Mouse (Mus musculus): ENCODE results near the gene Nes.

Nes gene

DNA sequence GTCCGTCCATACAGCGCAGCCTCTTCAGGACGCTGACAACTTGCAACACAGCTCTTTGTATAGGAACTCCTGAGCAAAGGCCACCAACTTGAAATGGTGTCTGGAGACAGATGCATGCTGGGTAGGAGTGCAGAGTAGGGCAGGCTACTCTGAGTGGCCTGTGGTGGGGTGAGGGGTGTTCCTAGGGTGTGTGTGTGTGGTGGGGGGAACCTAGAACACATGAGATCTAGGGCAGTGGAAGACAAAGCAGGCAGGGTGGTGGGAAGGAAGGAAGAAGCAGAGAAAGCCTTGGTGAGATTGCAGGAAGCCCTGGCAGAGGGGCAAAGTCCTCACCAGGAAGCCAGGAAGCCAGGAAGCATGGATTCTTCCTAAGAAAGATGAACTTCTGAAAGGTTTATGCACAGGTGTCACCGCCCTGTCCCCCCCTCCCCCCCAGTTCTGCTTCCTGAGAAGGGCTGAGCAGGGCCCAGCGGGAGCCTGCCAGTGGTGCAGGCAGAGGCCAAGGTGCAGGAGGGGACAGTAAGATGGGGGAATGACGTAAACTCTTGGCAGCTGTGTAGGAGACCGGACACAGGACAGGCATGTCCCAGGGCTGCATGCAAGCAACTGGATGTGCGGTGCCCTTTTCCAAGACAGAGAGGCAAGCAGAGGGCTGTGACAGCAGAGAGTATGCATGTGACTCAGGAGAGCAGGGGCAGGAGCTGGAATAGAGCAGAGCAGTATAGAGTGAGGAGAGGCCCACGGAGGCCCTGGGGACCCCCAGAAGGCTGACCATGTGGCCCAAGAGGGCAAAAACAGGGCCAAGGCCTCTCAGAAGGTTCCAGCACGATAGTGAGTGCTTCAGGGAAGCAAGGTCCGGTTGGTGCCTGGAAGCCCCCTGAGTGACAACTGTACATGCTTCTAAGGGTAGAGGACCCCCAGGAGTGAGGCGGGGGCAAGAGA, 11.3 kb downstream of the Nes start:
- no peak for DNase-seq (ENCODE audit: low read depth in 2 of 2, low spot score in 2 of 2)

GRCm38 (mm10) chr3:87982836-87983601, 12.1 kb downstream of the Nes start:
- DNase-seq (ENCODE audit: low read depth in 2 of 2, low spot score in 2 of 2): no peak

- DNase-seq (ENCODE audit: low read depth in 2 of 2, low spot score in 2 of 2): no peak
Measured at GRCm38 (mm10) chr3:87983627-87984026, 12.7 kb downstream of the Nes start.

DNA sequence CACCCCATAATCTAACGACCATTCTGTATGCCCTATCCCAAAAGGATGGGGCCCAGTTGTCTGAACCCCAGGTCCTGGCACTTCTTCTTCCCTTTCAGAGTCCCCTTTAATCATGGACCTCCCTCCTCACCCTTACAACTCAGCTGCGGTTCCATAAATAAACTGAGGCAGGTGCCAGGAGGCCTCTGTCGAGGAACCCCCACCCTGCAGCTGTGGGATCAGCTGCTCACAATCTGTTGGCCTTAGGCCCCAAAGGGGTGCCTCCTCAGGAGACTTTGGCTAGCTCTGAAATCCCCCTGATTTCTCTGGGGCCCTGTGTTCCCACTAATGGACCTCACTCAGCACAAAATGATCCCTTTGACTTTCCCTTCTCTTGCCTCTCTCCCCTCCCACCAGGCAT, 13.2 kb downstream of the Nes start:
- no peak for DNase-seq (ENCODE audit: low read depth in 2 of 2, low spot score in 2 of 2)

DNA sequence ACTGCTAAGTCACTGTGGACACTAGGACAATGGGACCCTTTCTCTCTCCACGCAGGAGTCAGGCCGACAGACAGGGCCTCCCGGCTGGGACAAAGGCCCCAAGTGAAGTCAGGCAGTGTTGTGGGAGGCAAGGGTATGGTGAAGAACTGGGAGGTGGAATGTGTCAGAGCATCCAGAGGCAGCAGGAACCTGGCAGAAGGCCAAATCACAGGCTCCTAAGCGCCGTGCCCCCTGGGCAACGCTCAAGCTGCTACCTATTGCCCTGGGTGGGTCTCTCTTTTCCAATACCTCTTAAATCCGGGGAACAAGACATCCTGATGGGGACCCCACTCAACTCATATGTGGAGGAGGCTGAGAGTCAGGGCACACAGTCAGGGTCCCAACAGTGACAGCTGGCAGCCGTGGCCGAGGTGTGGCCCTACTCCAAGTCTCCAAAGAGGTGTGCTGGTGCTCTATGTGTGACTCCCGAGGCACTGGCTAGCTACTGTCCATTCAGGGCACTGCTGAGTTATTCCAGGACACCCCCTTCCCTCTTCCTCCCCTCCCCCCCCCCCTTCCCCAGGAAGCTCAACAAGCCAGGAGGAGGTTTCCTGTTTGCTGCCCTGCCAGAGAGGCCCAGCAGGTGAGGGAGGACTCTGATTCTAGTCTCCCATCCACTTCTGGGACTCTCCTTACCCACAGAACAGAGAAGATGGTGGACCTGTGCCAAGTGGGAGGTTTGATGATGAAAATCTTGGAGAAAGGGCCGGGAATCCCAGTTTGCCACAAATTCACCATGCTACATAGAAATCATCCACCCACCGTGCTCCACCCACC, 14.8 kb downstream of the Nes start:
- no peak for DNase-seq (ENCODE audit: low read depth in 2 of 2, low spot score in 2 of 2)

- peak; percentile 91 to 96 for DNase-seq (ENCODE audit: low read depth in 2 of 2, low spot score in 2 of 2)
Measured at GRCm38 (mm10) chr3:87986868-87987267, 16.0 kb downstream of the Nes start.

DNA sequence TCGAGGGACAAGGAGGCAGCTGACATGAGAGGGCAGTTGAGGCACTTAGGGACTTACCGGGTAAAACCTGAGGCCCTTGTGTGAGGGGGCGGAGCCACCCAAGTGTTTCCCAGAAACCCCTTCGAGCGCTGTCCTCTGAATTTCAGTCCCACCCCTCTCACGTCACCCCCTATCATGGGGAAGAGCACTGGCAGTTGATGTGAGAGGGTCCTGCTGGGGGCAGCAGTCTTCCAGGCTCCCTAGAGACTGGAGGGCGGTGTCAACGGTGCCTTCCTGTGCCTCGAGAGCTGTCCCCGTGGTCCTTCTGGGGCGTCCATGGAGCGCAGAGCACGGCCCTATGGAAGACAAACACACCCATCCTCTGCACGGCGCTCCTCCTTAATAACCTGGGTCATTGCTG, 16.8 kb downstream of the Nes start:
- DNase-seq (ENCODE audit: low read depth in 2 of 2, low spot score in 2 of 2): peak in 1 of 2 experiments; percentile 16

DNA sequence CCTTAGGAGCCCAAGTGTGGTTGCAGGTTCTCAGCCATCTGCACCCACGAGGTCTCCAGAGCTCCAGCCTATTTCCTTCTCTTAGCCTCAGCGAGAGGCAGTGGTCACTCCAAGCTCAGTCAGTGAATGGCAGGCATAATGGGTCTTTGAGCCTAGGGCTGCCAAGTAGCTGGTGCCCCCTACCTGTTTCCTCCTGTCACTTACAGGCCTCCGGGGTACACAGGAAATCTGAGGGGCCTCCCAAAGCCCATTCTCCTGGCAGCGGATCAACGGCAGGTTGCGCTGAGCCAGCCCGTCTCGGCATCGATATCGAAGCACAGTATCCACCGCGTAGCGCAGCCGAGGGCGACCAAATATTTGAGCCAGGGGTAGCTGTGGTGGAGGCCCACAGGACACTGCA, 17.2 kb downstream of the Nes start:
- no peak for DNase-seq (ENCODE audit: low read depth in 2 of 2, low spot score in 2 of 2)

GRCm38 (mm10) chr3:87989935-87990334, 19.1 kb downstream of the Nes start:
- no peak for DNase-seq (ENCODE audit: low read depth in 2 of 2, low spot score in 2 of 2)

DNA sequence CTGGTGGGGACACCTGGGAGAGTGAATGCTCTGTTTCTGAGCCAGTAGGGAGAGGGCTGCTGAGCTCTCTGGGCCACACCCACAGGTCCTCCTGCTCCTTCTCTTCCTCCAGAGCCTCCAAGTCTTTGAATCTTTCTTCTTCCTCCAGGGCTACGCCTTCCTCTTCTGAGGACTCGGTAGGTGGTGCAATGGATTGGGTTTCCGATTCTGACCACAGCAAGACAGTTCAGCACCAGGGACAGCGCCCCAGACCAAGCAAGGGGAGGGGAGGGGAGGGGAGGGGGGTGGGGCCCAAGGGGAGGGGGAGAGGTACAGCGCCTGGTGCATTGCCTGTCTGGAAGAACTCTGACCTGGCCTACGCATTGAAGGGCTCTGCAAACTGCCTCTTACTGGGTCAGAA, 22.6 kb downstream of the Nes start:
- DNase-seq (ENCODE audit: low read depth in 2 of 2, low spot score in 2 of 2): no peak

- no peak for DNase-seq (ENCODE audit: low read depth in 2 of 2, low spot score in 2 of 2)
Measured at GRCm38 (mm10) chr3:87995331-87995730, 24.5 kb downstream of the Nes start.

DNA sequence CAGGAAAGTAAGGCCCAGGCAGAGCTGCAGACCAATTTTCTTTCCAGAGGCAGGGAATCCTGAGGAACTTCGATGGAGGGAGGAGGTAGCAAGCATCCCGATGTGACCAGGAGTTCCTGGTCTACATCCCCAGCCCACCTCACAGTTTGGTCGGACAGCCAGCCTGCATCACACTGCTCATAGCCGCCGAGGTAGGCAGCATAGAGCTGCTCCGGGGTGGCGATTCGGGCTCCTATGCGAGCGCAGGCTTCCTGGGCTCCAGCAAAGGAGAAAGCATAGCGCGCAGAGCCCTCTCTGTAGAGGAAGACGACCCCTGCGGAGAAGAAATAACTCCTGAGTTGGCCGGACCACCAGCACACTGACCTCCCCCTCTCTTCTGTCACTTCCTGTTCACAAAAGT, 25.5 kb downstream of the Nes start:
- DNase-seq (ENCODE audit: low read depth in 2 of 2, low spot score in 2 of 2): no peak

GRCm38 (mm10) chr3:87996971-87997614, 26.2 kb downstream of the Nes start:
- DNase-seq (ENCODE audit: low read depth in 2 of 2, low spot score in 2 of 2): no peak

DNA sequence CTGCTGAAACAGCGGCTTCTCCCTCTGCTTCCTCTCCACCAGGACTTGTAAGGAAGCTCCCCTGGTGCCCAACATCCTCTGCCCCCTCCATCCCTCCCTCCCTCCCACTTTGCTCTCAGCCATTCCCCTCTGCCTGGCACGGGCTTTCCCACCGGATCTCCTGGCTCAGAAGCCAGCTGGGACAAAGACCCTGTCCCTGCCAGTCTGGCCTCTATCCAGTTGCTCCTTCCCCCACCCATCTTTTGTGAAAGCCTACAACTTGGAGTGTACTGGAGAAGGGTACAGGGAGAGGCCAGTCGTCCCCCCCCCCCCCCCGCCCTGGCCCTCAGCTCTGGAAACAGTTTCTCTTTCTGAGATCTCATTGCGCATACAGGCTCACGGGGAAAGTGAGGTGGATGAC, 27.9 kb downstream of the Nes start:
- DNase-seq (ENCODE audit: low read depth in 2 of 2, low spot score in 2 of 2): no peak

DNA sequence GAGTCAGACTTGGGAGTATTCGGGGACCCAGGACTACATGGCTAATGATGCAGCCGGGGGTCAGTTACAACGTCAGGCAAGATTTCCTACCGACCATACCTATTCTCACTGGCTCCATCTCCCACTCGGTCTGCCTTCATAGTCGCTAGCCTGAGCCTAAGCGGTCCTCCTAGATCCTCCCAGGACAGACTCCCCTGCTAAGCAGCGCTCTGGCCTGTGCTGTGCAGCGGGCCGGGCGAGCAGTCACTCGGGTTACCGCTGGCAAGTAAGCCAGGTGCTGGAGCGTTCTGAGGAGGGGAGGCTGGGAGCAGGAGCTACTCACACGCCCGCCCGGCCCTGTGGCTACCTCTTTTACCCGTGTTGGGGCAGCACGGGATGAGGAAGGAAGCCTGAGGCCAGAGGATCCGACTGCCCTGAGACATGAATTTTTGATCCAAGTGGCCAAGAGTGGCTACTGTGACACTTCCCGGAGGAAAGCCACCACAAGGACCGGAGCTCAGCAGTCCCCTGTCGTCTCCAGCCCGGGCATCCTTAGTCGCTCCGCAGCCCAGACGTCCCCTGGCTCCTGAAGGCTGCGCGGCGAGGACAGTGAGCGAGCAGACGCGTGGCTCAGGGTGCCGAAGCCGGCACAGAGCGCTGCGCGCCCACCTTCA, 28.5 kb downstream of the Nes start:
- no peak for DNase-seq (ENCODE audit: low read depth in 2 of 2, low spot score in 2 of 2)

GRCm38 (mm10) chr3:88000181-88000580, 29.3 kb downstream of the Nes start, which contains the start of gene Bcan:
TSS of gene Bcan (minus strand) at chr3:88000230.
- no peak for DNase-seq (ENCODE audit: low read depth in 2 of 2, low spot score in 2 of 2)

- DNase-seq (ENCODE audit: low read depth in 2 of 2, low spot score in 2 of 2): no peak
Measured at GRCm38 (mm10) chr3:88000816-88001595, 30.1 kb downstream of the Nes start.

DNA sequence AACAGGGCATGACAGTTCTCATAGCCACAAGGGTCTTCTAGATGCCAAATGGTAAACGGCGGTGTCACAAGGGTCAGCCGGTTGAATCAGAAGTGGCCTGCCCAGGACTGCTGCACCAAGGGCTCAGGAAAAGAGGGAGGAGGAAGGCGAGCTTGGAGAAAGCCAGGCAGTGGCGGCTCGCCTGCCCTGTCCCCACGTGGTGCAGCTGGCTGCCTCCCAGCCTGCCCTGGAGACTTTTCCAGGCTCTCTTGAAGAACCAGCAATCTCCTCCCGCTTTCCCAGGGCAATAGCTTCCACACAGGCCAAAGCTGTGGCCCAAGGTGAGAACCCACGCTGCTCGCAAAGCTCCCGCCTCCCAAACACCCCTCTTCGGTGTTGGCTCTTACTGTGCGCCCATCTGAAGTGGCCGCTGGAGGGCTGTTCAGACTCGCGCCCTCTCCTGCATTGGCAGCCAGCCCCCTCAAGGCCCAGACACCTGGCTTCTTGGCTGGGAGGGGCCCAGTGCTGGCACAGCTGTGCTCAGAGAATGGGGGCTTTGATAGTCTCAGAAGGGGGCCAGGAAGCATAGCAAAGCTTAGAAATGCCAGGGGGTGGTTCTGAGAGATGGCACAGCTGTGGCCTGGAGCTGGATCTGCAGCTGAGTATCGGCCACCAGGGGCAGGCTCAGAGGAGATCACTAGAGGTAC, 31.6 kb downstream of the Nes start:
- no peak for DNase-seq (ENCODE audit: low read depth in 2 of 2, low spot score in 2 of 2)

Measured in CD8-positive naive resting alpha-beta T cell, adult 2 months (primary cell).